Mouse (Mus musculus): Measurements from ENCODE around the gene Hist1h2af. TPM values are rescaled to one million over a fixed set of nuclear protein-coding genes. Genes with fewer than 3 reads are reported as not detected.
"Not testable (repeated sequence)": the region's sequence is repeated elsewhere in the genome, so short reads cannot be mapped to it uniquely, and the experiment has no call there.

Gene Hist1h2af
- total RNA-seq (2021): 10 to 100 TPM in 1 of 2 experiments, 1 to 10 TPM in 1; 7.7 to 11.5 TPM
- long read RNA-seq, experiment 1: 0 reads
- long read RNA-seq, experiment 2: 0 reads

DNA sequence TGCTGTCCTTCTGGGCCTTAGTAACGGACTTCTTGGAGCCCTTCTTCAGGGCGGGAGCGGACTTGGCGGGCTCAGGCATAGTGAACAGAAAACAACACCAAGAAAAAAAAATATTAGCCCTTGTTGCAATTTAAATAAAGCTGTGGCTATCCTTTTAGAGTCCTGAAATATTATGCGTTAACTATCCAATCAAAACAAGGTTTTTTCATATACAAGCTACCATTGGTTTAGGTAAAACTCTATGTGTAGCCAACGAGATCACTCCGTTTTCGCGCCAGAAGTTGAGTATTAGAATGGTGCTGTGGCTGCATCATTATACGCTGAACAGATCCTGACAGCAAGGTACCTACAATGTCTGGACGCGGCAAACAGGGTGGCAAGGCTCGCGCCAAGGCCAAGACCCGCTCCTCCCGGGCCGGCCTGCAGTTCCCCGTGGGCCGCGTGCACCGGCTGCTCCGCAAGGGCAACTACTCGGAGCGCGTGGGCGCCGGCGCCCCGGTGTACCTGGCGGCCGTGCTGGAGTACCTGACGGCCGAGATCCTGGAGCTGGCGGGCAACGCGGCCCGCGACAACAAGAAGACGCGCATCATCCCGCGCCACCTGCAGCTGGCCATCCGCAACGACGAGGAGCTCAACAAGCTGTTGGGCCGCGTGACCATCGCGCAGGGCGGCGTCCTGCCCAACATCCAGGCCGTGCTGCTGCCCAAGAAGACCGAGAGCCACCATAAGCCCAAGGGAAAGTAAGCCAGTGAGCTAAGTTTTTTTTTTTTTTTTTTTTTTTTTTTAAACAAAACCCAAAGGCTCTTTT, at the start of gene Hist1h2af:
TSS of gene Hist1h2af (plus strand) at position 347 of the 808 bp plus-strand sequence.
- intact Hi-C loops (cut with DNase I); DNase-seq: not testable (repeated sequence)

- intact Hi-C loops (cut with DNase I): no loop called here
- DNase-seq: no peak
Measured at GRCm38 (mm10) chr13:23485271-23485670, 48.4 kb upstream of the Hist1h2af start.

- DNase-seq: peak in 1 of 2 experiments; percentile 33
- intact Hi-C loops (cut with DNase I): no loop called here
Measured at GRCm38 (mm10) chr13:23488400-23489322, 45.0 kb upstream of the Hist1h2af start, which contains the start of gene Btn2a2. TSS of gene Btn2a2 (minus strand) at chr13:23488857.

DNA sequence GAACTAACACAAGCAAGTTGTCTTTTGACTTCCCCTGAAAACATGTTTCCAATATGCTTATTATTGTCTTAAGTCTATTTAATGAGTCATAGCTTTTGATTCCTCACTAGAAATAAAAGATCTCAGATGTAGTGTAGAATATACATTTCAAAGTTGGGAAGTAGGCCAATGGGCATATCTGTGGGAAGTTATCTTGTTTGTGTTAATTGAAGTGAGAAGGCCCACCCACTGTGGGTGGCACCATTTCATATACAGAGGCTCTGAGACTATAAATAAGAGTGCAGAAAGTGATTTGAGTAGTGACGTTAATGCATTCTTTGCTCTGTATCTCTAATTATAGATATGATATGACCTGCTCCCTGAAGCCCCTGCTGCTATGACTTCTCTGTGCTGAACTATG, 42.8 kb upstream of the Hist1h2af start:
- DNase-seq: no peak
- intact Hi-C loops (cut with DNase I): no loop called here

GRCm38 (mm10) chr13:23491263-23491662, 42.4 kb upstream of the Hist1h2af start:
- no peak for DNase-seq
- intact Hi-C loops (cut with DNase I): no loop called here

DNA sequence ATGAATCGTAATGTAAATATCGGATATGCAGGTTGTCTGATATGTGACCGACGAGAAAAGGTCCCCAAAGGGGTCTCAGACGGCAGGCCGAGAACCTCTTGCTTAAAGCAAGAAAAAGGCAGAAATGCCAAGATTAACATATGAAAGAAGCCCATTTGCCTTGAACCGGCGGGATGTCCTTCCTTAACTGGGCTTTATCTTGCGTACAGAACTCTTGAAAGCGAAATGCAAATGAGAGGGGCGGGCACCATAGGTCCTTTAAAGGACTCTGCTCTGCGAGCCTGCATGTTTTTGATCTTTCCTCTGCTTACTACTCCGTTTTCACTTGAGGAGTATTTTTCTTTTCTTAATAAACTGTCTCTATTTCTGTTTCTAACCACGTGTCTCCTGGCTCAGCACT, 41.7 kb upstream of the Hist1h2af start:
- DNase-seq: no peak
- intact Hi-C loops (cut with DNase I): no loop called here

- intact Hi-C loops (cut with DNase I): loop anchor here (5.0 kb wide), 1 partner anchor 33 kb away; no protein-coding TSS in a partner anchor
- no peak for DNase-seq
Measured at GRCm38 (mm10) chr13:23495526-23495925, 38.2 kb upstream of the Hist1h2af start.

DNA sequence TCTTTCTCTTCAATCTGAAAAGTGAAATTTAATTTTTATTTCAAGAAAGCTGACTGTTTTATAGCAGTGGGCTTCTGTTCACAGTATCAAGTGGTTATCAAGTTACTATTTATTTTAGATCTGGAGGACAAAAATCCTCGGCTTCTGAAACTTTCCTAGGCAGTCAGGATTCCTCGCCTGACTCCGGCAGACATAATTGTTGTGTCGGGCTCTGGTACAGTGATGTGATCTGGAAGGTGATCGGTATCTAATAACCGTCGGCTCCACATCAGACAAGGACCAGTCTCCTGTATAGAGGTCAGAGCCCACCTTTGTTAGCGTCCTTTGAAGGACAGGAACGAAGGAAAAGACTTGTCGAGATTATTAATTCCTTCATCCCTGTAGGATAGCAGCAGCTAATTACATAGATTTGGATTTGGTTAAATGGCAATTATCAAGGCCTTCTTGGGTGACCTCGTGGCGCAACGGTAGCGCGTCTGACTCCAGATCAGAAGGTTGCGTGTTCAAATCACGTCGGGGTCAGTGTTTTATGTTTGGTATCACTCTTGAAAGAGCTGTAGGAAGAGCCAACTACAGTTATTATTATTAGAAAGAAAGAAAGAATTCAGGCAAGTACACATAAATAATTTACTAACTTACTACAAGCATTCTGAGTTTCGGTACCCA, 35.9 kb upstream of the Hist1h2af start:
- no peak for DNase-seq
- intact Hi-C loops (cut with DNase I): loop anchor here (5.0 kb wide), 1 partner anchor 35 kb away; no protein-coding TSS in a partner anchor

DNA sequence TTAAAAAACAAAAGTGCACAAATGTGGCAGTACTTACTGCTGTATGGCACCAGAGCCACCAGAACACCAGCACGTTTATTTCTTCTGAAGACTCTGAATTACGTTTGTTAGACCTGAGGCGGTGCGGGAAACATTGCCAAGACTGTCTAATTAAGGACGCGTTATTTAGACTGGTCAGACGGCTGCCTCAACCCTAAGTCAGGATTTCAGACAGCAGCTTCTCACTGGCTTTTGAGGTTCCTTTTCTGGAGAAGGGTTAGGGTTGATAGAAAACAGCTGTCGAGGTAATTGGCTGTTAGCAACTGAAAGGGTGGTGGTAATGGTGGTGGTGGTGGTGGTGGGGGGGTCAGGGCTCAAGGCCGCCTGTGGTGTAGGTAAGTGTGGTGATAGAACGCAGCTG, 35.1 kb upstream of the Hist1h2af start:
- DNase-seq: no peak
- intact Hi-C loops (cut with DNase I): loop anchor here (5.0 kb wide), 1 partner anchor 36 kb away; no protein-coding TSS in a partner anchor

- intact Hi-C loops (cut with DNase I): loop anchor here (5.0 kb wide), 1 partner anchor 38 kb away; no protein-coding TSS in a partner anchor
- DNase-seq: no peak
Measured at GRCm38 (mm10) chr13:23499943-23500342, 33.8 kb upstream of the Hist1h2af start.

GRCm38 (mm10) chr13:23500424-23501200, 33.1 kb upstream of the Hist1h2af start:
- intact Hi-C loops (cut with DNase I): no loop called here

DNA sequence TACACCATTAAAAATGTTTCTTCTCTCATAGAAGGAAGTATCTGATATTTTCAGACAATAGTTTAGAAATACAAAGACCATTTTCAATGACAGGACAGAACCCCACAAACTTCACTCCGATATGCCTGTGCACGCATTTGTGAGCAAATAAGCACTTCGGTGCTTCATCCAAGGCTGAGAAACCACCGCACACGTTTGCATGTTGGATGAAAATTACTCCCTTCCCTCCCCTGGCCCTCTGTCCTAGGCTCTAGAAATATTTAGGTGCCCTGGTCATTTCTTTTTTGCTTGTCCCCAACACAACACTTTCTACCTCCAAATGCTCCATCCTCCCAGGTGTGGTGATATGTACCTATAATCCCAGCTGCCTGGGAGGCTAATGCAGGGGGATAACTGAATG, 32.2 kb upstream of the Hist1h2af start:
- intact Hi-C loops (cut with DNase I): no loop called here
- DNase-seq: no peak

More at GRCm38 (mm10) chr13:23500424-23501200, 33.1 kb upstream of the Hist1h2af start:
- peak in 1 of 2 experiments; percentile 22 for DNase-seq

GRCm38 (mm10) chr13:23502031-23502567, 31.6 kb upstream of the Hist1h2af start:
- DNase-seq: no peak
- intact Hi-C loops (cut with DNase I): no loop called here

DNA sequence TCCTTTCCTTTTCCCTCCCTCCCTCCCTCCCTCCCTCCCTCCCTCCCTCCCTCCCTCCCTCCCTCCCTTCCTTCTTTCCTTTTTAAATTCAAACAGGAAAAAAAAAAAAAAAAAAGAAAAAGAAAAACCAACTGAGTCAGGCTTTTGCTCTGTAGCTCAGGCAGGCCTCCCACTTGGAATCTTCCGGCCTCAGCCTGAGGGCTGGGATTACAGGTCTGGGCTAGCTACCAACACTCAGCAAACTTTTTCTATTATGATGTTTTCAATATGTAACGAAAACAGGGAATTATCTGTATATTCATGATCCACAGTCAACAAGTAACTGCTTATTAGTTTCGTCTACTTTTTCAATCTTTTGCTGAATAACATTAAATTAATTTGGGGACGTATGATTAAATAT, 30.8 kb upstream of the Hist1h2af start:
- intact Hi-C loops (cut with DNase I): no loop called here
- no peak for DNase-seq

DNA sequence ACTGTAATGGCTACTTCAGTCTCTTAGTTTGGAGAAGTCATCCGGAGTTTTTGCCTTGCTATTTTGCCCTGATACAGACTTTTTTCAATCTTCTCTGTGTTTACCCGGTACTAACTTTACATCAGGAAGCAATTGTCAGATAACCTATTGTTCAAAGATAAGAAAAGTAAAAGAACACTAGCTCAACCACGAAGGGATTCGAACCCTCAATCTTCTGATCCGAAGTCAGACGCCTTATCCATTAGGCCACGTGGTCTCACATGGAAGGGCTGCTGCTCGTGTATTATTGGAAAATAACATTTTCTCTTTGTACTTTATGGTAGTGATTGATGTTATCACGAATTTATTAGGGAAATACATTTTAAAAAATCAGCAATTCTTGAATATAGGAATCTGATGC, 29.9 kb upstream of the Hist1h2af start:
- intact Hi-C loops (cut with DNase I): no loop called here
- no peak for DNase-seq

DNA sequence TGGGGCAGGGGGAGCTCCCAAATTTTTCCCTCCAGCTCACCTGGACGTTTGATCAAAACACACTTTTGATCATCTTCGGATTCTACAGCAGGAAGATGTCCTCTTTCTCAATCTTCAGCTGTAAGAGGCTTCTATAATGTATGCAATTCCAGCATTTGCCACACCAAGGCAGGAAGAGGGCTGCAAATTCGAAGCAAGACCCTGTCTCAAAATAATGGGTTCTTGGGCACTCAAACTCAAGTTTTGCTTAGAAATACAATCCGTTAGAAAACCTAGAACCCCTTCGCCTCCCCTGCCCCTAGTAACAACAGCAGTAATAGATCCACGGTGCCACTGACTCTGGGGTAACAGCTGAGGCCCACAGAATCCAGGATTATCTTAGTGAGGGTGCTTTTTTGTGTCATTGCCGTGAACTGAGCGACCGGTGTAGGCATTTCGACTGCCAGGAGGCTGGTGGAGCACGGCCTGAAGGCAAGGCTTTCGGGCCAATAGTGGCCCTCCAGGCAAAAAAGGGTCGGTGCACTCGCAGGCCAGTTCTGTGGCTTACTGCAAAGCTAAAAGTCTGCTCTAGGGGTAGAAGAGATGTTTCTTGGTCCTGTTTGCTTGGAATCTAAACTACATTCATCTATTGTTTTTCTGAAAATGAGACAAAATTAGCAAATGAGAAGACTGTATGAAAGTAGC, 27.9 kb upstream of the Hist1h2af start:
- no peak for DNase-seq
- intact Hi-C loops (cut with DNase I): no loop called here

DNA sequence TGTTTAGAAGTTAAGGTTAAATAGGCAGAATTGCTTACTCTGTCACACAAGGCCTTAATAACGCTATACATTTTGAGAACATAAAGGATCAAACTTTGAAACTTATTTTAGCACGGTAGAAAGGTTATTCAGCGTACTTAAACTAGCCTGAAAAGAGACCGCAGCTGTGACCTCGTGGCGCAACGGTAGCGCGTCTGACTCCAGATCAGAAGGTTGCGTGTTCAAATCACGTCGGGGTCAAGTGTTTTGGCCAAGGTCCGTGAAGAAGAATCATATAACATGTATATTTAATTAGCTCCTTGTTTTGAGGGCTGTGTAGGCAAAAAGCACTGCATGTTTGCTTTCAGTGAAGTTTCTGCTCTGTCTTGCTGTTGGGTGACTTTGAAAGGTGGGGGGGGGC, 27.4 kb upstream of the Hist1h2af start:
- no peak for DNase-seq
- intact Hi-C loops (cut with DNase I): no loop called here

- intact Hi-C loops (cut with DNase I): no loop called here
- DNase-seq: no peak
Measured at GRCm38 (mm10) chr13:23506819-23507515, 26.7 kb upstream of the Hist1h2af start.
